Mouse (Mus musculus): ENCODE data around the gene 1700021F07Rik.

- TF ChIP-seq POLR2A (IDR thresholded peaks at IDR 0.05; ENCODE audit: insufficient read depth, low read depth, low read length) (no peak), CTCF (IDR thresholded peaks at IDR 0.05; ENCODE audit: insufficient read depth, low read depth, low read length) (no peak)
Measured at GRCm38 (mm10) chr2:173484486-173484885, 37.9 kb upstream of the 1700021F07Rik start.

Measured in olfactory bulb, adult 2 months (tissue).